Mouse (Mus musculus): ENCODE data around the gene Tollip.

DNA sequence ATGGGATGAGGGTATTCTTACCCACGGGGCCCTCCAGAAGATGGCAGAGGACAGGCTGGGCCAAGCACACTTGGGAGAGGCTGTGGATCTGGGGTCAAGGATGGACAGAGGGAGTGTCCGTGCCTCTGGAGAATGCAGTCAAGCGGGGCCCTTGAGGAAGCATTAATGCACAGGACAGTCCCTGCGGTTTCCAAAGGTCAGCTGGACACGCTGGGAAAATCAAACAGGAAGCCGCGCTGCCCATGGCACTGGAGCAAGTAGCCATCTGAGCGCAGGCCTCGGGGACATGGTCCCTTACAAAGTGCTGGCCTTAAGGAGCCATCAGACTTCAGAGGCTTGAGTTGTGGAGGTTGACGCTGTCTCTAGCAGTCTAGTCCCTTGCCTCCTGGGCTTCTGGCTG is 78.0 kb downstream of the Tollip start:
- TF ChIP-seq POLR2A (IDR thresholded peaks at IDR 0.05; ENCODE audit: low read depth, low read length) (no peak), CTCF (IDR thresholded peaks at IDR 0.05; ENCODE audit: extremely low read depth, insufficient read length, insufficient replicate concordance, low read depth, low read length) (no peak)

Data from small intestine, adult 2 months (tissue).